Mouse (Mus musculus): ENCODE data around the gene Iqschfp. TPM values are rescaled to one million over a fixed set of nuclear protein-coding genes. Genes with fewer than 3 reads are reported as not detected.

Gene Iqschfp
- polyA plus RNA-seq, 1 experiment: 1.2 TPM

DNA sequence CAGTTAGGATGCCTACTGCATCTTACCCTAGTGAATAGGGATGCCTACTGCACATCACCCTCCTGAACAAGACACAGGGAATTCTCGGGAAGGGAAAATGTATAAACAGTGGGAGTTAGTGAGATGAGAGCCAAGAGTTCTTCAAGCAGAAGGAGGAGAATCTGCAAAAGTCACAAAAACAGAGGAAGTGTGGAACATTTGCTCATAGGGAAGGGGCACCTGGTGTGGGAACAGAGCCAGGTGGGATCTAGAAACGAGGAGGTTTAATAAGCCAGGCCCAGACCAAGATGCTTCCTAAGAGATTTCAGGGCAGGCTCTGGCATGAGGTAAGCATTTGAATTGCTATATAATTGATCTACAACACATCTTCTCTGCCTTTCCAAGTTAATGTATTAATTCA is 358.6 kb downstream of the Iqschfp start:
- H3K4me1 ChIP-seq (ENCODE audit: control insufficient read depth, insufficient read depth, low read length): no peaks in the 10 kb centered on the region
- no peak overlapping the region for H3K4me3 ChIP-seq (replicated peaks; ENCODE audit: insufficient read depth, low read depth, low read length)
- no peak overlapping the region for H3K27ac ChIP-seq (ENCODE audit: insufficient read depth, low read length)
- 6% methylated on average over 2 of the region's 2 CpGs for WGBS
- TF ChIP-seq POLR2A (IDR thresholded peaks at IDR 0.05; ENCODE audit: borderline replicate concordance, insufficient read depth, low read length): no peak
- no peak for TF ChIP-seq CTCF (IDR thresholded peaks at IDR 0.05; ENCODE audit: borderline replicate concordance, insufficient read depth, low read depth, low read length)
- H3K27me3 ChIP-seq (ENCODE audit: control insufficient read depth, insufficient read depth, low read length): no peaks in the 10 kb centered on the region
- DNase-seq: no peak

DNA sequence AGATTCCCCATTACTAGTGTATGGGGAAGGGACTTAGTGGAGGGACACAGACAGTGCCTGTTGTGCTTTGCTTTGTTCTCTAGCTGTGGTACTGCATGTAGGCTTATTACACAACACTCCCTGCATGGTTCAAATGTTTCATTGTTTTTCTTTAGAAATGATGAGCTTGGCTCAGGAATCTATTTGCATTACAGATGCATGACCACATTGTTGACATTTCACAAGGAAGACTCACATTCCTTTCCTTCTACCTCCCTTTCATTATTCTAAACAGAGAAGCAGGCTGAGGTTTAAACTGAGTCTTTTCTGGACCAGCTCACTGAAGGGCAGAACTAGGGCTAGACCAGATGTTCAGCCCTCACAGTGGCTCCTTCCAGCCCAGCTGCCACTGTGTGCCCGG is 360.3 kb downstream of the Iqschfp start:
- H3K27ac ChIP-seq (ENCODE audit: insufficient read depth, low read length): no peak overlapping the region

DNA sequence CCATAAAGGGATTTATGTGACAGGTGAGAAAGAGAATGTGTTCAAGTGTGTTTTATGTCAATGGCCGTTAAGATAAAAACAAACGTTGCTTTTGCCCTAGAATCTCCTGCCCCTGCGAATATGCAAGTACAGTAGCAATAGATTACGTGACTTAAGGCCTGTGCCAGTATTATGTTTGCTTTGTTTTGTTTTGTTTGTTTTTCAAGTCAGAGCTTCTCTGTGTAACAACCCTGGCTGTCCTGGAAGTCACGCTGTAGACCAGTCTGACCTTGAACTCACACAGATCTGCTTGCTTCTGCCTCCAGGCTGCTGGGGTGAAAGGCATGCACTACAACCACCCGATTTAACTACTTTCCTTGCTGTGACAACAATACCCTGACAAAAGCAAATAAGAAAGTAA is 370.3 kb downstream of the Iqschfp start:
- 89% methylated on average over 6 of the region's 6 CpGs for WGBS
- Histone ChIP-seq H3K27me3 (ENCODE audit: control insufficient read depth, insufficient read depth, low read length) (no peaks in the 10 kb centered on the region), H3K4me1 (ENCODE audit: control insufficient read depth, insufficient read depth, low read length) (no peaks in the 10 kb centered on the region), H3K4me3 (replicated peaks; ENCODE audit: insufficient read depth, low read depth, low read length) (no peak overlapping the region), H3K27ac (ENCODE audit: insufficient read depth, low read length) (no peak overlapping the region)
- no peak for DNase-seq
- TF ChIP-seq CTCF (IDR thresholded peaks at IDR 0.05; ENCODE audit: borderline replicate concordance, insufficient read depth, low read depth, low read length) (no peak), POLR2A (IDR thresholded peaks at IDR 0.05; ENCODE audit: borderline replicate concordance, insufficient read depth, low read length) (no peak)

More for the DNA sequence above, 360.3 kb downstream of the Iqschfp start:
- peak in 1 of 2 experiments; percentile 3 for DNase-seq
- TF ChIP-seq POLR2A (IDR thresholded peaks at IDR 0.05; ENCODE audit: borderline replicate concordance, insufficient read depth, low read length) (no peak), CTCF (IDR thresholded peaks at IDR 0.05; ENCODE audit: borderline replicate concordance, insufficient read depth, low read depth, low read length) (no peak)
- Histone ChIP-seq H3K4me1 (ENCODE audit: control insufficient read depth, insufficient read depth, low read length) (no peaks in the 10 kb centered on the region), H3K4me3 (replicated peaks; ENCODE audit: insufficient read depth, low read depth, low read length) (no peak overlapping the region), H3K27me3 (ENCODE audit: control insufficient read depth, insufficient read depth, low read length) (no peaks in the 10 kb centered on the region)
- 74% methylated on average over 1 of the region's 1 CpGs for WGBS

DNA sequence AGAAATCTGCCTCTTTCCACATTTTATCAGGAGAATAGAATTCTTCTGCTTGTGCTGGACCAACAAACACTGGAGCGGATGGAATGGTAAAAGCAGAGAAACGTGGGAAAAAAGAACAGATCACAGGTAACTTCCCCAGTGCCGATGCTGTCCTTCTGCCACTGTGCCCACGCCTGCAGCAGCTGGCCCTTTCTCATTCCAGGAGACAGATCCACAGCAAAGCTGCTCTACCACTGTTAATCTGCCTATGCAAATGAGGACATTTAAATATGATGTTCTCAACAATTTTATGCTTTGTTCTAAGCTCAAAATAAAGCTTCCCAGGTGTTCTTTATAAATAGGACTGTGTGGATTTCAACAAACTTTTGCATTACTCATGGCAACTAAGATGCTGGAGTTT is 375.9 kb downstream of the Iqschfp start:
- WGBS: 81% methylated on average over 4 of the region's 4 CpGs
- Histone ChIP-seq H3K27ac (ENCODE audit: insufficient read depth, low read length) (no peak overlapping the region), H3K27me3 (ENCODE audit: control insufficient read depth, insufficient read depth, low read length) (no peaks in the 10 kb centered on the region), H3K4me1 (ENCODE audit: control insufficient read depth, insufficient read depth, low read length) (no peaks in the 10 kb centered on the region), H3K4me3 (replicated peaks; ENCODE audit: insufficient read depth, low read depth, low read length) (no peak overlapping the region)
- no peak for DNase-seq
- TF ChIP-seq CTCF (IDR thresholded peaks at IDR 0.05; ENCODE audit: borderline replicate concordance, insufficient read depth, low read depth, low read length) (no peak), POLR2A (IDR thresholded peaks at IDR 0.05; ENCODE audit: borderline replicate concordance, insufficient read depth, low read length) (no peak)

DNA sequence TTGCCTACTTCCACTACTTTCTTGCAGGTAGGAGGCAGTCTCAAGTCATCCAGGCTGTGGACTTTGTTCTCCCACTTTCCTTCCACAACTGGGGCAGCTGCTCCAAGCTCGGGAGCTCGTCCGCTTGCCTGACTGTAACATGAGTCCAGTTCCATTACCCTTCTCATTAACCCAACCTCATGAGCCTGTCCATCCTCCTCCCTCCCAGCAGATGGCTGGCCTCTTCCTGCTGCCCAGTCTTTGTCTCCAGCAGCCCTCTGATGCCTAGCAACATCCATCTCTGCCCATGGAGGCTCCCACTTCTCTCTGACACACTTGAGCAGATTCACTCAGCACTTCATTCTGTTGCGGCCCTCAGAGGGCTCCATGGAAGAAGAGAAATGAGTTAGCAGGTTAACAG is 377.2 kb downstream of the Iqschfp start:
- Histone ChIP-seq H3K27ac (ENCODE audit: insufficient read depth, low read length) (no peak overlapping the region), H3K4me1 (ENCODE audit: control insufficient read depth, insufficient read depth, low read length) (no peaks in the 10 kb centered on the region), H3K4me3 (replicated peaks; ENCODE audit: insufficient read depth, low read depth, low read length) (no peak overlapping the region), H3K27me3 (ENCODE audit: control insufficient read depth, insufficient read depth, low read length) (no peaks in the 10 kb centered on the region)
- no peak for TF ChIP-seq POLR2A (IDR thresholded peaks at IDR 0.05; ENCODE audit: borderline replicate concordance, insufficient read depth, low read length)
- no peak for TF ChIP-seq CTCF (IDR thresholded peaks at IDR 0.05; ENCODE audit: borderline replicate concordance, insufficient read depth, low read depth, low read length)
- DNase-seq: no peak
- WGBS: 65% methylated on average over 4 of the region's 4 CpGs

DNA sequence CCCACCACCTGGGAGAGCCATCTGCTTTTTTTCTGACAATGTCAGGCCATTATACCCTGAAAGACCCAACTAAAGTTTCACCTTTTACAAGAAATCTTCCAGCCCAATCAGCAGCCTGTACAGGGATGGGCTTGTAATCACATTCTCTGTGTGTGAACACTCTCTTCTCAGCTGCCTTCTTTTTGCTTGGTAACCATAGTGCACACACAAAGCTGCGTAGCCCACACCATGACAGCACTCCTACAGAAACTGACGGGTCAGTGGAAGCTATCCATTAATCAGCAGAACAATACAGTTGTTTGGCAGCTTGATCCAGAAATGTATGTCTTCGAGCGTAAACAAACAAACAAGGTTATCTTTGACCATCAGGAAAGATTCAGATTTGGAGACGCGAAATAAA is 378.2 kb downstream of the Iqschfp start:
- Histone ChIP-seq H3K4me1 (ENCODE audit: control insufficient read depth, insufficient read depth, low read length) (no peaks in the 10 kb centered on the region), H3K27ac (ENCODE audit: insufficient read depth, low read length) (no peak overlapping the region), H3K27me3 (ENCODE audit: control insufficient read depth, insufficient read depth, low read length) (no peaks in the 10 kb centered on the region), H3K4me3 (replicated peaks; ENCODE audit: insufficient read depth, low read depth, low read length) (no peak overlapping the region)
- WGBS: 80% methylated on average over 6 of the region's 6 CpGs
- TF ChIP-seq CTCF (IDR thresholded peaks at IDR 0.05; ENCODE audit: borderline replicate concordance, insufficient read depth, low read depth, low read length) (no peak), POLR2A (IDR thresholded peaks at IDR 0.05; ENCODE audit: borderline replicate concordance, insufficient read depth, low read length) (no peak)
- DNase-seq: no peak

DNA sequence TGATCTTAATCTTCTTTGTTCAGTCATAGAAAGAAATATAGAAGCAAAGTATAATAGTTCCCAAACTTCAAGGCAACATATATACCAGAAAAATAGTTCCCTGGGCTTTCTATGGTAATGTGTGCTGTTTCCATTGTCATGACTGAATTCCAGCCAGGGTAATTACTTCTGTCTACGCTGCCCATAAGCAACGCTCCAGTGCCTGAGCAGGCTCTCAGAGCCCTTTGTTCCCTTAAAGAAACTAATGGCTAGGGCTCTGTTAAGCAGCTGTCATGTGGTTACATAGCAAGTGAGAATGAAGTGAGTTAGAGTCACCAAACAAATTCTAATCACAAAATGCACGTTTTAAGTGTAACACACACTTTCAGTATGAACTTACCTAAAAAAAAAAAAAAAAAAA is 379.4 kb downstream of the Iqschfp start:
- TF ChIP-seq CTCF (IDR thresholded peaks at IDR 0.05; ENCODE audit: borderline replicate concordance, insufficient read depth, low read depth, low read length) (no peak), POLR2A (IDR thresholded peaks at IDR 0.05; ENCODE audit: borderline replicate concordance, insufficient read depth, low read length) (no peak)
- Histone ChIP-seq H3K27me3 (ENCODE audit: control insufficient read depth, insufficient read depth, low read length) (no peaks in the 10 kb centered on the region), H3K4me1 (ENCODE audit: control insufficient read depth, insufficient read depth, low read length) (no peaks in the 10 kb centered on the region), H3K4me3 (replicated peaks; ENCODE audit: insufficient read depth, low read depth, low read length) (no peak overlapping the region), H3K27ac (ENCODE audit: insufficient read depth, low read length) (no peak overlapping the region)
- WGBS: 47% methylated on average over 3 of the region's 3 CpGs
- DNase-seq: no peak

DNA sequence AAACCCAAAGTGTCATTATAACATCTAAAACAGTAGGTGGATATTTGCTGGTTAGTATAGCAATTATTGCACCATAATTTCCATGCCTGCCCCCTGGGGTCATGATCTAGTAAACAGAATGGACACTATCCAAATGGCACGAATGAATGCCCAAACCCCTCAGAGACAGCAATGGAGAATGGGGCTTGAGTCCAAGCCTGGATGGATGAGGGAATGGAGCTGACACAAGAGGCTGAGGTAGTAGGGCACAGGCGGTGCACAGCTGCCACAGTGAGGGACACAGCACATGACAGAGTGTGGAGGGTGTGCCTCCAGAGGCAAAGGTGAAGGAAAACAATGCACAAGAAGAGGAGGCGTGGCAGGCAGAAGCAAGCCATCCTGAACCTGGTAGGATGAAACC is 379.8 kb downstream of the Iqschfp start:
- H3K4me1 ChIP-seq (ENCODE audit: control insufficient read depth, insufficient read depth, low read length): no peaks in the 10 kb centered on the region
- no peaks in the 10 kb centered on the region for H3K27me3 ChIP-seq (ENCODE audit: control insufficient read depth, insufficient read depth, low read length)
- WGBS: 38% methylated on average over 3 of the region's 3 CpGs
- no peak overlapping the region for H3K4me3 ChIP-seq (replicated peaks; ENCODE audit: insufficient read depth, low read depth, low read length)
- no peak overlapping the region for H3K27ac ChIP-seq (ENCODE audit: insufficient read depth, low read length)
- no peak for TF ChIP-seq POLR2A (IDR thresholded peaks at IDR 0.05; ENCODE audit: borderline replicate concordance, insufficient read depth, low read length)
- TF ChIP-seq CTCF (IDR thresholded peaks at IDR 0.05; ENCODE audit: borderline replicate concordance, insufficient read depth, low read depth, low read length): no peak
- no peak for DNase-seq
